Mouse (Mus musculus): ENCODE results near the gene Sirpb1a.
"Not testable (repeated sequence)": the region's sequence is repeated elsewhere in the genome, so short reads cannot be mapped to it uniquely, and the experiment has no call there.

Sirpb1a gene

DNA sequence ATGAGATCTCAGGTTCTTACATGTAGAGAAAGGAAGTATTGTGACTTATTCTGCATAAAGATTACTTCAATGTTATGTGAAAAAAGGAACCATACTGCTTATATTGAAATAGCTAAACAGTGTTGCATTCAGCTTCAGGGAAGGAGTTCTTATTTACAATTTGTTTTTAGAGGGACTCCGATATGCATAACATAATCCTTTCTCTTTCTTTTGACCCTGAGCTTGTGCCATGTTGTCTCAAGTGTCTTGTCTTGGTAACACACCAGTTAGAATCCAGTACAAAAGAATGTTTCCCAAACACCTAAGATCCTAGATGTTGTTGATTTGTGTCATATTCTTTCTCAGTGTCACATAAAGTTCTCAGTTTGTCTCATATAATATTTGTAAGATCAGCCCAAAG, at the start of gene Sirpb1a:
TSS of gene Sirpb1a (minus strand) at position 74 of the 400 bp plus-strand sequence.
- DNase-seq (ENCODE audit: low spot score in 2 of 2): not testable (repeated sequence)

DNA sequence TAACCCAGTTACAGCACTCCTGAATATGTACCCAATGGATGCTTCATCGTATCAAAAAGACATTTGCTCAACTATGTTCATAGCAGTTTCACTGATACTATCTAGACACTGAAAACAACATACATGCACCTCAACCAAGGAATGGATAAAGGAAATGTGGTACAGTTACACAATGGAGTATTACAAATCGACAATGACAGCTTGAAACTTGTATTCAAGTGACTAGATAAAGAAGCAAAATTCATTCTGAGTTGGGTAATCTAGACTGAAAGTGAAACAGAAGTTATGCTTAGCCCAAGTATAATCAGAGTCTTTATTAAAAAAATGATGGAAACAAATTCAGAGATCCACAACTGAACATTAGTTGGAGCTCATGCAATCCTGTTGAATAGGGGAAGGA, 48.5 kb upstream of the Sirpb1a start:
- DNase-seq (ENCODE audit: low spot score in 2 of 2): not testable (repeated sequence)

DNA sequence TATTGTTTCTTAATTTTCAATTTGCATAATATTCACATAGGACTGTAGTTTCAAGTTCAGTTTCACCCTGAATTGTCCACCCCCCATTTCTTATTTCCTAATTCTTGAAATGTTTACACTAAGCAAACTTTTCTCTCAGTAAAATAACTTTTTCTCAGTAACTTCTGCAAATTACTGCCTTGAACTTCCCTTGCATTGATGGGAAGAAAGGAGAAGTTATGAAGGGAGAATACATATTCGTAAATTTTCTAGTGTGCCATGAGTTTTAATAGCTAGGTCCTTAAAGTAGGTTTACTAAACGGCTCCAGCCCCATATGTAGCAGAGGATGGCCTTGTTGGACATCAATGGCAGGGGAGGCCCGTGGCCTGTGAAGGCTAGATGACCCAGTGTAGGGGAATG, 43.8 kb upstream of the Sirpb1a start:
- DNase-seq (ENCODE audit: low spot score in 2 of 2): not testable (repeated sequence)

DNA sequence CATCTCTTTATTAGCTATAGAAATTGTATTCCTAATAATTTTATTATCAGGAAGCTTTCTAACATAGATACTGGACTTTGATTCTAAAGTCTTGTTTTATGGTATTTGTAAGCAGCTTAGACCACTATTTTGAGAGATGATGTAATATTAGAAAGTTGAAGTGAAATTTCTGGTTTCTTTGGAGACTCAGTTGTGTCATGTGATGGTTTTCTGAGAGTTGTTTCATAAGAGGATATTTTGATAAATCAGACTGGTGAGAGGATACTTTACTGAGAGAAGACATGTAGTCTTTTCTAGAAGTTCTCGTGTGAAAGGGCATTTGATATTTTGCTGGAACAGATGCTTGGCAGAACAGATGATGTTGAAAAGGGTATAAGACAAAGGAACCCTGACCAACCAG, 17.6 kb upstream of the Sirpb1a start:
- not testable (repeated sequence) for DNase-seq (ENCODE audit: low spot score in 2 of 2)

DNA sequence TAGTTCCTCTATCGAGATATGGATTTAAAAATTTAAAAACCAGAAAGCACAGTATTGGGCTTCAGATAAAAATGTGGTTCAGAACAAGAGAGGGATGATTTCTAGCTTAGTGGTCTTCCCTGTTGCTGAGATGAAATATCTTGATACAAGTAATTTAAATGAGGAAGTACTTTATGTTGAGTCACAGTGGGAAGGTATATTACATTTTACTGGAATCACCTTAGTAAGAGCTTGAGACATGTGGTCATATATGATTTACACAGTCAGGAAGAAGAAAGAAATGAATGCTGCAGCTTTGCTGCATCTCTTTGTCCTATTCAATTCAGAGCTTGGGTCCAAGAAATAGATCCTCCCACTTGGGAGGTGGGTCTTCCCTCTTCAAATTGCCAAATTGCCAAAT, 13.5 kb upstream of the Sirpb1a start:
- DNase-seq (ENCODE audit: low spot score in 2 of 2): not testable (repeated sequence)

DNA sequence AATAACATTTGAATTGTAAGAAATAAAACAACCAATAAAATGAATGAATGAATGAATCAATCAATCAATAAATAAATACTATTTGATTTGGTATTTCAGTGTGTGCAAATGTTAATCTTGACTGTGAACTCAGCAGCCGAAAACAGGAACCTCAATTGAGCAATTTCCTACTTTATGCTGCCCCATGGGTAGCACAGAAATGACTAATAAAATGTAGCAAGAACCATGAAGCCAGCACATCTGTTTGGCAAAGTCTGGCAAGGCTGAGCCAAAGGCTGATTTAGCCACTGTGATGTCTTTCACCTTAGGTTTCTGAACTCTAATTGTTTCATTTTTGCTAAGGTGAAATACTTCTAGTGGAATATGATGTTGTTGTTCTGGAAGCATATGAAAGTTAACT, 1.6 kb upstream of the Sirpb1a start:
- no peak for DNase-seq (ENCODE audit: low spot score in 2 of 2)

DNA sequence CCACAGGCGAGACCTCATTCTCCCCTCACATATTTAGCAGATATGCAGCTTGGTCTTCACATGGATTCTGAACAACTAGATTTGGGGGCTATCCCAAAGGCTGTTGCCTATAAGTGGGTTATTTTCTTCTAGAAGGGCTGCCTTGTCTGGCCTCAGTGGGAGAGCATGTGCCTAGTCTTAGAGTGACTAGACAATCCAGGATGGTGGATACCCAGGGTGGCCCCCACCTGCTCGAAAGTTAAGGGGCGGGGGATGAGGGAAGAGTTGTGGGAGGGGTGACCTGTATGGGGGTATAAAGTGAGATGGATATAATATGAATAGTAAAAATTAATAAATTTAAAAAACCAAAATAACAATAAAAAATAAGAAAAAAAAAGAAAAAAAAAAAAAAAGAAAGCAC, 70.6 kb downstream of the Sirpb1a start:
- not testable (repeated sequence) for DNase-seq (ENCODE audit: low spot score in 2 of 2)

DNA sequence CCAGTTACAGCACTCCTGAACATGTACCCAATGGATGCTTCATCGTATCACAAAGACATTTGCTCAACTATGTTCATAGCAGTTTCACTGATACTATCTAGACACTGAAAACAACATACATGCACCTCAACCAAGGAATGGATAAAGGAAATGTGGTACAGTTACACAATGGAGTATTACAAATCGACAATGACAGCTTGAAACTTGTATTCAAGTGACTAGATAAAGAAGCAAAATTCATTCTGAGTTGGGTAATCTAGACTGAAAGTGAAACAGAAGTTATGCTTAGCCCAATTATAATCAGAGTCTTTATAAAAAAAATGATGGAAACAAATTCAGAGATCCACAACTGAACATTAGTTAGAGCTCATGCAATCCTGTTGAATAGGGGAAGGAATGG, 76.0 kb downstream of the Sirpb1a start:
- not testable (repeated sequence) for DNase-seq (ENCODE audit: low spot score in 2 of 2)

DNA sequence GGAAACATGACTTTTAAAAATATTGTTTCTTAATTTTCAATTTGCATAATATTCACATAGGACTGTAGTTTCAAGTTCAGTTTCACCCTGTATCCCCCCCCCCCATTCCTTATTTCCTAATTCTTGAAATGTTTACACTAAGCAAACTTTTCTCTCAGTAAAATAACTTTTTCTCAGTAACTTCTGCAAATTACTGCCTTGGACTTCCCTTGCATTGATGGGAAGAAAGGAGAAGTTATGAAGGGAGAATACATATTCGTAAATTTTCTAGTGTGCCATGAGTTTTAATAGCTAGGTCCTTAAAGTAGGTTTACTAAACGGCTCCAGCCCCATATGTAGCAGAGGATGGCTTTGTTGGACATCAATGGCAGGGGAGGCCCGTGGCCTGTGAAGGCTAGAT, 80.7 kb downstream of the Sirpb1a start:
- not testable (repeated sequence) for DNase-seq (ENCODE audit: low spot score in 2 of 2)

DNA sequence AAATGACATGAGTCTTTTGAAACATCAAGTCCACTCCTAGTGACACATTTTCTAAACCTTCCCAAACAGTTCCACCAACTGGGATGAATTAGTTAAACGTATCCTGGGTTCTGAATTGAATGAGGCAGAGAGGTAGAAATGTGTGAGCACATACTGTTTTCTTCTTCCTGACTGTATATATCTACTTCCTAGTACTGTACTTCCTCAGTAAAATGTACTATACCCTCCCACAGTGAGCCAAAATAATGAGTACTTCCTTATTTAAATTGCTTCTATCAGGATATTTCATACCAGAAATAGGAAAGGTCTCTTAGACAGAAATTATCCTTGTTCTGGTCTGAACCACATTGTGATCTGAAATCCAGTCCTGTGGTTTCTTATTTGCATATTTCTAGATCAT, 86.0 kb downstream of the Sirpb1a start:
- no peak for DNase-seq (ENCODE audit: low spot score in 2 of 2)

DNA sequence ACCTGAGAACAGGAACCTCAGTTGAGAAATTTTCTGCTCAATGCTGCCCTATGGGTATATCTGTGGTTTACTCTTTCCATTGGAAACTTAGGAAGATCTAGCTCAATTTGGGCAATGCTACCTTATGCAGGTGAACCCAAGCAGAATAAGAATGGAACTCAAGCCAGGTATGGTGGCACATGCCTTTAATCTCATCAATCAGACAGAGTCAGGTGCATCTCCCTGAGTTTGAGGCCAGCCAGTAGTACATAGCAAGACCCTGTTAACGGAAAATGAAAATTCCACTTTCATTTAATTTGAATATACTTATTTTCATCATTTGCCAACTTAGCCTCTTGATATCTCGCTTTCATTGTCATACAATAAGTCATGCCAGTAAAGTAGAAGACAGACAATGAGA, 92.1 kb downstream of the Sirpb1a start:
- DNase-seq (ENCODE audit: low spot score in 2 of 2): no peak

DNA sequence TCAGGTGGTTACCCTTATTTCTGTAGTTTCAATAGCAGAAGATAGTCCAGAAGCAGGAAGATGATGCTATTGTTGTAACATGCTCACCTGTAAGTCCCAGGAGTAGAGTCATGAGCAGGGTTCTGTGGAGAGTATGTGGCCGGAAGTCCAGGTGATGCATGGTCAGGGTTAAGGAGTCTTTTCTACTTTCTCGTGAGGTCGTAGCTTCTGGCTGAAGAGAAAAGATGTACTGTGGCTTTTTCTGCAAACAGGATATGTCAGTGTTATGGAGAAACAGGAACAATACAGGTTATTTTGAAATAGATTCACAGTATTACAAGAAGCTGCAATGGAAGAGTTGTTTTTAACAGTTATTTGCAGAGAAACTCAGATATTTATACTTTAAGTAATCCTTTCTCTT, 94.3 kb downstream of the Sirpb1a start, which contains the start of gene Gm9733:
TSS of gene Gm9733 (minus strand) at position 240 of the 400 bp plus-strand sequence.
- no peak for DNase-seq (ENCODE audit: low spot score in 2 of 2)

DNA sequence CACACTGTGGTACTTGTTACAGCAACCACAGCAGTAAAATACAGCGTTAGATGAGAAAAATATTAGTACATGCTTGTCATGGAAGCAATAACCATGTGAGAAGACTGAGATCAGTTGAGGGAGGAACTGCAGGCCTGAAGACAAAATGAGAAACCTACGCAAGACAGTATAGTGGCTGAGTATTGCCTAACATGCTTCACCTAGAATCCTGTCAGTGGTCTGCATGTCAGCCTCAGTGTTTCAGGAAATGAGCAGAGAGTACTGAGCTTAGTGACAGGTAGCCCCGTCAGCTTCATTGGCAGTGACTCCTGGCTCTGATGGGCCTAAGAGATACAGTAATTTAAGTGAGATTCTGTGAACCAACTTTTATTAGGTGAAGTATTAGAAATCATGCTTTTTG, 94.8 kb downstream of the Sirpb1a start:
- no peak for DNase-seq (ENCODE audit: low spot score in 2 of 2)

DNA sequence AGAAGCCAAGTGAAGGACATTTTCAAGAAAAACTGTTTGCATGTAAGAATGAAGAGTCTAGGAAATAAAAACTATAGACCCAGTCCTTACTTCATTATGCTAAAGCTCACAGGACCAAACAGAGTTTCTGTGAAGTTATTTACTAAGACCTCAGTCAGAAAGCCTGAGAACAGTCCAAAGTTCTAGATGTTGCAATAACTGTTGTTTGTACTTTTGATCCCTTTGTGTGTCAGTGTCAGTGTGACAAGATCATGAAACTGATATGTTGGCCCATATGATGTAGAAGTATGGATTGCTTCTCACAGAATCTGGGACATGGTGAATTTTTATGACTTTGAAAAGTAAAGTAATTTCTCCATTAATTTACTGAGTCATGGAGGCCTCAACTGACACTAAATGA, 96.8 kb downstream of the Sirpb1a start:
- no peak for DNase-seq (ENCODE audit: low spot score in 2 of 2)

Data from urinary bladder, adult 18-20 months (tissue).